Mouse (Mus musculus): ENCODE results near the gene 4930426L09Rik. TPM values are rescaled to one million over a fixed set of nuclear protein-coding genes. Genes with fewer than 3 reads are reported as not detected.

Gene 4930426L09Rik
- 0.18 and 0.25 TPM in 2 replicates for polyA plus RNA-seq (2012; rRNA removed)

GRCm38 (mm10) chr2:18998054-18998478 lies at the start of gene 4930426L09Rik, which contains the start of gene Pip4k2a:
4930426L09Rik (plus strand) TSS chr2:18998343.
Pip4k2a (minus strand) TSS chr2:18998126.

Other genes starting within 250 kb of the 4930426L09Rik start
- gene Pip4k2a, start 217 bp upstream of the 4930426L09Rik start, polyA plus RNA-seq (2012; rRNA removed): 15.2 and 18.0 TPM in 2 replicates
- 0.01 TPM in 2 replicates for gene Armc3, start 201.0 kb downstream of the 4930426L09Rik start, polyA plus RNA-seq (2012; rRNA removed)